Mouse (Mus musculus): ENCODE results near the gene Tnfsf8. TPM values are rescaled to one million over a fixed set of nuclear protein-coding genes. Genes with fewer than 3 reads are reported as not detected.

The Tnfsf8 gene
- polyA plus RNA-seq, 1 experiment: 0.03 TPM

DNA sequence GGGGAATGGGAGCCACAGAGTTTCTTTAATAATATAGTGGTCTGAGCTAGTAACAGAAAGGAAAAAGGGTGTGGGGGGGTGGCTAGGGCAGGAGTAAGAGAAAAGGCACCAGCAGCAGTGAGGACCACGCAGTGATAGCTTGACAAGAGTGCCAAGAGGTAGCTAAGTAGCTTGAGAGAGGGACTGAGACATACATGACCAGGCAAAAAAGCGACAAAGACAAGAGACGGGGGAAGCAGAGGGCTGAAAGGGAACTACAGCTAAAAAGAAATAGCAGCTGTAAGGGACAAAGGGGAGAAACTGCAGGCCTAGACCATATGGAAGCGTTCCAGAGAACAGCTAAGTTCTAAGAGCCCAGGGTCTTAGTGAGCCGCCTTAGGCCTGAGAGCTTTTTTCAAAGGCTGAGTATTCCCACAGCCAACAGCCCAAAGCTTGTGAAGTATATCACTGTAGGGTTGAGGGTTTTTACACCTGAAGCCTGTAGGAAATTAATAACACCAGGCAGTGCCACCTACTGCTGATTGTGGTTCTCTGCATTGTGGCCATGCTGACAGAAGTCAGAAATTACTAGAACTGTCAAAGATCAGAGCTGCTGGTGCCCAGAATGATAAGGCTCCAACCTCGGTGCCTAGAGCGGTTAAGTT lies 78.1 kb downstream of the Tnfsf8 start:
- Histone ChIP-seq H3K27ac (ENCODE audit: insufficient read depth, low read length) (no peak overlapping the region), H3K4me1 (ENCODE audit: control insufficient read depth, insufficient read depth, low read length) (no peaks in the 10 kb centered on the region), H3K27me3 (ENCODE audit: control insufficient read depth, insufficient read depth, low read length) (no peaks in the 10 kb centered on the region), H3K4me3 (replicated peaks; ENCODE audit: insufficient read depth, low read depth, low read length) (no peak overlapping the region)
- no peak for TF ChIP-seq CTCF (IDR thresholded peaks at IDR 0.05; ENCODE audit: borderline replicate concordance, insufficient read depth, low read depth, low read length)
- TF ChIP-seq POLR2A (IDR thresholded peaks at IDR 0.05; ENCODE audit: borderline replicate concordance, insufficient read depth, low read length): no peak
- DNase-seq: no peak
- WGBS: 77% methylated on average over 7 of the region's 7 CpGs

Other genes starting within 250 kb of the Tnfsf8 start
- gene Tex48, start 238.9 kb downstream of the Tnfsf8 start, polyA plus RNA-seq (2012; rRNA removed): not detected in 2 replicates
- not detected in 2 replicates for gene Gm11214, start 198.0 kb downstream of the Tnfsf8 start, polyA plus RNA-seq (2012; rRNA removed)
- 0.03 TPM in 2 replicates for gene Tnfsf15, start 116.2 kb downstream of the Tnfsf8 start, polyA plus RNA-seq (2012; rRNA removed)
- 7.9 and 8.0 TPM in 2 replicates for gene Tnc, start 185.7 kb upstream of the Tnfsf8 start, polyA plus RNA-seq (2012; rRNA removed)

All from cerebellum, adult 2 months (tissue).